Mouse (Mus musculus): Measurements from ENCODE around the gene March8. TPM values are rescaled to one million over a fixed set of nuclear protein-coding genes. Genes with fewer than 3 reads are reported as not detected.

Gene March8
- polyA plus RNA-seq, 1 experiment from 2014 or later = 69.4 TPM

DNA sequence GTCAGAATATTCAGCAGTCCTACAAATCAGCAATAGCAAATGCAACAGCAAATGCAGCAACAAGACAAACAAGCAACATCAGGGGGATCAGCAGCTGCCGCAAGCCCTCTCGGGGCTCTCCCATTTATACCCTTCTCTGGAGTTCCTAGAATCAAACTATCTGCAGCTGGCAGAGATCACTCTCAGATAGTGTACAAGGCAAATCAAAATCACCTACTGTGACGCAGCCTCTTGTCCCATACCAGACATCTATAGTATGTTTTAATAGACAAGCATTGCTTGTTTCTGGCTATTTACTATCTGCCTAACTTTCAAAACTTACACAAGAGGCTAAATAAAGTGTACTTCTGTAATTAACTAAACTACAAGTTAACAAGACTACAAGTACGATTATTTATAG lies 24.2 kb downstream of the March8 start:
- no peak overlapping the region for H3K27ac ChIP-seq
- H3K4me1 ChIP-seq (replicated peaks; ENCODE audit: control insufficient read depth, insufficient read depth, low read length) = no peaks in the 10 kb centered on the region
- ATAC-seq (ENCODE audit: low FRiP score) (no peak), DNase-seq (ENCODE audit: low spot score) (no peak)
- H3K9ac ChIP-seq = no peak overlapping the region
- no peaks in the 10 kb centered on the region for H3K27me3 ChIP-seq (ENCODE audit: control insufficient read depth, insufficient read depth, low read length)
- H3K4me2 ChIP-seq (replicated peaks) = no peak overlapping the region
- no peaks in the 10 kb centered on the region for H3K36me3 ChIP-seq (replicated peaks; ENCODE audit: control insufficient read depth, insufficient read depth)
- 91% methylated on average over 4 of the region's 4 CpGs for WGBS
- H3K4me3 ChIP-seq (replicated peaks; ENCODE audit: low read length) = no peak overlapping the region
- H3K9me3 ChIP-seq (ENCODE audit: control insufficient read depth, low read length) = no peaks in the 10 kb centered on the region

- 66% methylated on average over 11 of the region's 11 CpGs for WGBS
- H3K4me3 ChIP-seq (replicated peaks; ENCODE audit: low read length) = no peak overlapping the region
- no peaks in the 10 kb centered on the region for H3K27me3 ChIP-seq (ENCODE audit: control insufficient read depth, insufficient read depth, low read length)
- DNase-seq (ENCODE audit: low spot score) = no peak
- H3K9me3 ChIP-seq (ENCODE audit: control insufficient read depth, low read length) = no peaks in the 10 kb centered on the region
- no peak overlapping the region for H3K4me2 ChIP-seq (replicated peaks)
- no peaks in the 10 kb centered on the region for H3K4me1 ChIP-seq (replicated peaks; ENCODE audit: control insufficient read depth, insufficient read depth, low read length)
- H3K36me3 ChIP-seq (replicated peaks; ENCODE audit: control insufficient read depth, insufficient read depth) = no peaks in the 10 kb centered on the region
- no peak overlapping the region for H3K27ac ChIP-seq
- H3K9ac ChIP-seq = no peak overlapping the region
- ATAC-seq (ENCODE audit: low FRiP score) = no peak
Measured at GRCm38 (mm10) chr6:116367971-116368370, 30.1 kb downstream of the March8 start.

- H3K4me1 ChIP-seq (replicated peaks; ENCODE audit: control insufficient read depth, insufficient read depth, low read length) = no peaks in the 10 kb centered on the region
- ATAC-seq (ENCODE audit: low FRiP score) (no peak), DNase-seq (ENCODE audit: low spot score) (no peak)
- no peak overlapping the region for H3K27ac ChIP-seq
- H3K4me3 ChIP-seq (replicated peaks; ENCODE audit: low read length) = no peak overlapping the region
- no peaks in the 10 kb centered on the region for H3K36me3 ChIP-seq (replicated peaks; ENCODE audit: control insufficient read depth, insufficient read depth)
- H3K27me3 ChIP-seq (ENCODE audit: control insufficient read depth, insufficient read depth, low read length) = no peaks in the 10 kb centered on the region
- H3K9me3 ChIP-seq (ENCODE audit: control insufficient read depth, low read length) = no peaks in the 10 kb centered on the region
- 96% methylated on average over 1 of the region's 1 CpGs for WGBS
- H3K4me2 ChIP-seq (replicated peaks) = no peak overlapping the region
- H3K9ac ChIP-seq = no peak overlapping the region
Measured at GRCm38 (mm10) chr6:116369811-116370210, 32.0 kb downstream of the March8 start.

GRCm38 (mm10) chr6:116370216-116370976 lies 32.6 kb downstream of the March8 start:
- no peaks in the 10 kb centered on the region for H3K36me3 ChIP-seq (replicated peaks; ENCODE audit: control insufficient read depth, insufficient read depth)
- ATAC-seq (ENCODE audit: low FRiP score) (no peak), DNase-seq (ENCODE audit: low spot score) (no peak)
- WGBS = 92% methylated on average over 6 of the region's 6 CpGs
- no peaks in the 10 kb centered on the region for H3K27me3 ChIP-seq (ENCODE audit: control insufficient read depth, insufficient read depth, low read length)
- H3K4me3 ChIP-seq (replicated peaks; ENCODE audit: low read length) = no peak overlapping the region
- H3K9ac ChIP-seq = no peak overlapping the region
- H3K4me2 ChIP-seq (replicated peaks) = no peak overlapping the region
- H3K9me3 ChIP-seq (ENCODE audit: control insufficient read depth, low read length) = no peaks in the 10 kb centered on the region
- no peaks in the 10 kb centered on the region for H3K4me1 ChIP-seq (replicated peaks; ENCODE audit: control insufficient read depth, insufficient read depth, low read length)
- no peak overlapping the region for H3K27ac ChIP-seq

GRCm38 (mm10) chr6:116371500-116371899 lies 33.7 kb downstream of the March8 start:
- H3K4me3 ChIP-seq (replicated peaks; ENCODE audit: low read length) = no peak overlapping the region
- H3K9ac ChIP-seq = no peak overlapping the region
- no peaks in the 10 kb centered on the region for H3K36me3 ChIP-seq (replicated peaks; ENCODE audit: control insufficient read depth, insufficient read depth)
- no peaks in the 10 kb centered on the region for H3K4me1 ChIP-seq (replicated peaks; ENCODE audit: control insufficient read depth, insufficient read depth, low read length)
- ATAC-seq (ENCODE audit: low FRiP score) (no peak), DNase-seq (ENCODE audit: low spot score) (no peak)
- H3K9me3 ChIP-seq (ENCODE audit: control insufficient read depth, low read length) = no peaks in the 10 kb centered on the region
- 87% methylated on average over 3 of the region's 3 CpGs for WGBS
- no peak overlapping the region for H3K27ac ChIP-seq
- H3K27me3 ChIP-seq (ENCODE audit: control insufficient read depth, insufficient read depth, low read length) = no peaks in the 10 kb centered on the region
- no peak overlapping the region for H3K4me2 ChIP-seq (replicated peaks)

DNA sequence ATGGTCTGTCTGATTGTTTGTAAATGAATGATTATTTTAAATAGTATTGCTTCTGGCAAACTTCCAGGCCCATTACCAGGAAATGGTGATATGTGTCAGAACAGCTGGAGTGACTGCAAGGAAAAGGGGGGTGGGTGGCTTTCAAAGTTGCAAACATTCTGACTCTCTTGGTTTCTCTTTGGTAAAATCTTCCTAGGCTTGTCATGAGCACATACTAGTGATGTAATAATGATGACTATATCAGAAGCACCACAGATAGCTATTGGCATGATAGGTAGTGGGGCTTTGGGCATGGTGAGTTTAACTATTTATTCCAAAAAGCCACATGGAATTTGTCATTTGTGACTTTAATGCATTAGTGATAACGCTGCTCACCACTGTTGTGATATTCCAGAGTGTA lies 36.3 kb downstream of the March8 start:
- Histone ChIP-seq H3K4me1 (replicated peaks; ENCODE audit: control insufficient read depth, insufficient read depth, low read length) (no peaks in the 10 kb centered on the region), H3K36me3 (replicated peaks; ENCODE audit: control insufficient read depth, insufficient read depth) (peaks cover 9% of the 10 kb centered on the region), H3K27me3 (ENCODE audit: control insufficient read depth, insufficient read depth, low read length) (no peaks in the 10 kb centered on the region), H3K27ac (no peak overlapping the region), H3K4me2 (replicated peaks) (no peak overlapping the region), H3K4me3 (replicated peaks; ENCODE audit: low read length) (no peak overlapping the region), H3K9ac (no peak overlapping the region), H3K9me3 (ENCODE audit: control insufficient read depth, low read length) (no peaks in the 10 kb centered on the region)
- WGBS = 97% methylated on average over 1 of the region's 1 CpGs
- DNase-seq (ENCODE audit: low spot score) (no peak), ATAC-seq (ENCODE audit: low FRiP score) (no peak)

GRCm38 (mm10) chr6:116374618-116375017 lies 36.8 kb downstream of the March8 start:
- ATAC-seq (ENCODE audit: low FRiP score) (no peak), DNase-seq (ENCODE audit: low spot score) (no peak)
- Histone ChIP-seq H3K9ac (no peak overlapping the region), H3K4me1 (replicated peaks; ENCODE audit: control insufficient read depth, insufficient read depth, low read length) (no peaks in the 10 kb centered on the region), H3K27me3 (ENCODE audit: control insufficient read depth, insufficient read depth, low read length) (no peaks in the 10 kb centered on the region), H3K4me2 (replicated peaks) (no peak overlapping the region), H3K27ac (no peak overlapping the region), H3K4me3 (replicated peaks; ENCODE audit: low read length) (no peak overlapping the region), H3K36me3 (replicated peaks; ENCODE audit: control insufficient read depth, insufficient read depth) (peaks cover 14% of the 10 kb centered on the region), H3K9me3 (ENCODE audit: control insufficient read depth, low read length) (no peaks in the 10 kb centered on the region)

DNA sequence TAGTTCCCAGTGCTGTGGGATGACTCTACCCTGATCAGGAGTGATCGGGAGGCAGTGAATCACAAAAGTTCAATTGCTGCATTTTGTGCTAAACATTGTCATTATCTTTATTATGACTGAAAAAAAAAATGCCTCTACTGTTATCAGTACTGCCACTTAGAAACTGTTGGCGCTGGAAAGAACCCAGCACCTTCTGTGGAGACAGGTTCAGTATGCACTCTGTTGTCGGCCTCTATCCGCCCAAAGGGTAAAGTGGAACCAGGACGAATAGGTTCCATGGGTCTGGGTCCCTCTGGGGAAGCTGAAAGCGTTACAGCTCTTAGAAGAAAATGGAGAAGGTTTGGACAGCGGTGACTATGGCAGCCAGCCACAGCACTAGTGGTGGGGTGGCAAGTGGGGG lies 41.1 kb downstream of the March8 start:
- Histone ChIP-seq H3K27ac (no peak overlapping the region), H3K36me3 (replicated peaks; ENCODE audit: control insufficient read depth, insufficient read depth) (peaks cover 14% of the 10 kb centered on the region), H3K4me2 (replicated peaks) (no peak overlapping the region), H3K9me3 (ENCODE audit: control insufficient read depth, low read length) (no peaks in the 10 kb centered on the region), H3K9ac (no peak overlapping the region), H3K4me3 (replicated peaks; ENCODE audit: low read length) (no peak overlapping the region), H3K27me3 (ENCODE audit: control insufficient read depth, insufficient read depth, low read length) (no peaks in the 10 kb centered on the region), H3K4me1 (replicated peaks; ENCODE audit: control insufficient read depth, insufficient read depth, low read length) (peaks cover 11% of the 10 kb centered on the region)
- 87% methylated on average over 7 of the region's 7 CpGs for WGBS
- DNase-seq (ENCODE audit: low spot score) = no peak
- no peak for ATAC-seq (ENCODE audit: low FRiP score)

DNA sequence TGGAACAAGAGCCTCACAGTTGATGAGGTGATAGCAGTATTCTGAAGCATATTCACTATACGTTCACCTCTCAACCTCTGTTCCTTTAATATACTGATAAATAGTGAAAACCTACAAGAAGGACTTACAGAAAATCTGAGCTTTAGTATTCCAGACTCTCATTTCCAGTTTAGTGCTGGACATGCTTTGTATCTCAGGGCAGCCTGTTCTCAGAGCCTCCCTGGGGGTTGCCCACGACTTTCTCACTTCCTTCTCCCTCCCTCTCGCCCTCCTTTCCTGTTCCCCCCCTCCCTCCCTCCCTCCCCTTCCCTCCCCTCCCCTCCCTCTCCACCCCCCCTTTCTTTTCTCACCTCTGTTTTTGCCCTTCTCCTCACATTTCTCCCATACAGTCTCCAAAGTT lies 42.3 kb downstream of the March8 start:
- 62% methylated on average over 3 of the region's 3 CpGs for WGBS
- H3K9me3 ChIP-seq (ENCODE audit: control insufficient read depth, low read length) = no peaks in the 10 kb centered on the region
- ATAC-seq (ENCODE audit: low FRiP score) (no peak), DNase-seq (ENCODE audit: low spot score) (no peak)
- peaks cover 12% of the 10 kb centered on the region for H3K4me1 ChIP-seq (replicated peaks; ENCODE audit: control insufficient read depth, insufficient read depth, low read length)
- H3K4me2 ChIP-seq (replicated peaks) = no peak overlapping the region
- no peak overlapping the region for H3K9ac ChIP-seq
- H3K4me3 ChIP-seq (replicated peaks; ENCODE audit: low read length) = no peak overlapping the region
- no peak overlapping the region for H3K27ac ChIP-seq
- peaks cover 14% of the 10 kb centered on the region for H3K36me3 ChIP-seq (replicated peaks; ENCODE audit: control insufficient read depth, insufficient read depth)
- H3K27me3 ChIP-seq (ENCODE audit: control insufficient read depth, insufficient read depth, low read length) = no peaks in the 10 kb centered on the region

DNA sequence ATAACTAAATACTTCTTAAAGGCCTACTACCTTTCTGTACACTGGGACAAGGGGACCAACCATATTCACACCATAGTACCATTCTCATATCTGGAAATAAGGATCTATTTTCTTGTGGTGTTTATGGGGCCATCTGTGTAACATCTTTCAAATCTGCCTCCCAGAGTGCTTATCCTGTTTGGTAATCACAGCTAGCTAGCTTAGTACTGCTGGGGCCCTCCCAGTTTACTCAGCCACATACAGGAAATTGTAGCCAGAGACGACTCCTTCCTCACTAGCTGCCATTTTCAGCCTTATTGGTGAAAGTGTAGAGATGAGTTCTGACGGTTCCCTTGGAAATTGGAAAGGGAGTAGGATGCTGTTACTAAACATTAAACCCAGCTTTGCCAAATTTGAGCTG lies 43.8 kb downstream of the March8 start:
- ATAC-seq (ENCODE audit: low FRiP score) (no peak), DNase-seq (ENCODE audit: low spot score) (no peak)
- H3K36me3 ChIP-seq (replicated peaks; ENCODE audit: control insufficient read depth, insufficient read depth) = peaks cover 13% of the 10 kb centered on the region
- H3K9ac ChIP-seq = no peak overlapping the region
- 72% methylated on average over 2 of the region's 2 CpGs for WGBS
- H3K4me3 ChIP-seq (replicated peaks; ENCODE audit: low read length) = no peak overlapping the region
- peaks cover 27% of the 10 kb centered on the region for H3K4me1 ChIP-seq (replicated peaks; ENCODE audit: control insufficient read depth, insufficient read depth, low read length)
- no peaks in the 10 kb centered on the region for H3K9me3 ChIP-seq (ENCODE audit: control insufficient read depth, low read length)
- H3K27ac ChIP-seq = no peak overlapping the region
- H3K27me3 ChIP-seq (ENCODE audit: control insufficient read depth, insufficient read depth, low read length) = no peaks in the 10 kb centered on the region
- no peak overlapping the region for H3K4me2 ChIP-seq (replicated peaks)
